Mouse (Mus musculus) hindbrain, embryonic 11.5 days (tissue): ENCODE results near the gene Myo18b. TPM values are rescaled to one million over a fixed set of nuclear protein-coding genes. Genes with fewer than 3 reads are reported as not detected.

ENCODE experiments used
- ATAC-seq: fragments of 200-750 bp; cut with Nextera tagmentation; 2 replicates; pipeline ENCODE4 v1.8.0; 2017; ENCODE audit warnings: mild to moderate bottlenecking, moderate TSS enrichment, moderate library complexity; ENCODE audit not compliant: low FRiP score
- DNase-seq: peaks from one replicate; pipeline ENCODE4 v3.0.0-alpha.2; 2015; ENCODE audit warnings: low spot score
- H3K27ac ChIP-seq: fragments of 300-500 bp; sonication (generic); 2 replicates; pipeline ENCODE4 v1.5.1; 2014; ENCODE audit warnings: mild to moderate bottlenecking, low read depth, low read length
- H3K27me3 ChIP-seq: fragments of 300-500 bp; sonication (generic); 2 replicates; pipeline ENCODE4 v1.6.1; 2014; ENCODE audit warnings: mild to moderate bottlenecking, low read length, moderate library complexity, mixed read lengths; ENCODE audit not compliant: control insufficient read depth, insufficient read depth
- H3K36me3 ChIP-seq: fragments of 300-500 bp; sonication (generic); 2 replicates; pipeline ENCODE4 v1.6.1; 2014; ENCODE audit warnings: mild to moderate bottlenecking, low read length, moderate library complexity, mixed read lengths; ENCODE audit not compliant: control insufficient read depth, insufficient read depth
- H3K4me1 ChIP-seq: fragments of 300-500 bp; sonication (generic); replicated peaks from 2 replicates; pipeline ENCODE4 v1.6.1; 2014; ENCODE audit warnings: low read length, mixed read lengths; ENCODE audit not compliant: control insufficient read depth, insufficient read depth
- H3K4me2 ChIP-seq: fragments of 300-500 bp; sonication (generic); replicated peaks from 2 replicates; pipeline ENCODE4 v1.6.1; 2014; ENCODE audit warnings: mild to moderate bottlenecking, low read depth, low read length
- H3K4me3 ChIP-seq: fragments of 300-500 bp; sonication (generic); 2 replicates; pipeline ENCODE4 v1.5.1; 2014; ENCODE audit warnings: low read depth, low read length
- H3K9ac ChIP-seq: fragments of 300-500 bp; sonication (generic); 2 replicates; pipeline ENCODE4 v1.6.1; 2014; ENCODE audit warnings: low read depth, low read length
- H3K9me3 ChIP-seq: fragments of 300-500 bp; sonication (generic); 2 replicates; pipeline ENCODE4 v1.6.1; 2016; ENCODE audit warnings: low read length; ENCODE audit not compliant: control insufficient read depth
- WGBS: fragments of 180-500 bp; shearing (Covaris S2); extraction: QIAGEN DNeasy Blood & Tissue Kit; methylation state at CpG from one replicate; pipeline ENCODE4 v1.1.7; 2014; 5-methylcytosine and 5-hydroxymethylcytosine counted together
- polyA plus RNA-seq: library from polyadenylated mRNA; unstranded; fragments of >200 nt; fragmentation: Nextera tagmentation; extraction: Ambion mirVana; gene quantifications from 2 replicates; pipeline ENCODE4 v1.2.1, GENCODE M21; 2014

Myo18b gene
- 0.60 and 0.68 TPM in 2 replicates for polyA plus RNA-seq

DNA sequence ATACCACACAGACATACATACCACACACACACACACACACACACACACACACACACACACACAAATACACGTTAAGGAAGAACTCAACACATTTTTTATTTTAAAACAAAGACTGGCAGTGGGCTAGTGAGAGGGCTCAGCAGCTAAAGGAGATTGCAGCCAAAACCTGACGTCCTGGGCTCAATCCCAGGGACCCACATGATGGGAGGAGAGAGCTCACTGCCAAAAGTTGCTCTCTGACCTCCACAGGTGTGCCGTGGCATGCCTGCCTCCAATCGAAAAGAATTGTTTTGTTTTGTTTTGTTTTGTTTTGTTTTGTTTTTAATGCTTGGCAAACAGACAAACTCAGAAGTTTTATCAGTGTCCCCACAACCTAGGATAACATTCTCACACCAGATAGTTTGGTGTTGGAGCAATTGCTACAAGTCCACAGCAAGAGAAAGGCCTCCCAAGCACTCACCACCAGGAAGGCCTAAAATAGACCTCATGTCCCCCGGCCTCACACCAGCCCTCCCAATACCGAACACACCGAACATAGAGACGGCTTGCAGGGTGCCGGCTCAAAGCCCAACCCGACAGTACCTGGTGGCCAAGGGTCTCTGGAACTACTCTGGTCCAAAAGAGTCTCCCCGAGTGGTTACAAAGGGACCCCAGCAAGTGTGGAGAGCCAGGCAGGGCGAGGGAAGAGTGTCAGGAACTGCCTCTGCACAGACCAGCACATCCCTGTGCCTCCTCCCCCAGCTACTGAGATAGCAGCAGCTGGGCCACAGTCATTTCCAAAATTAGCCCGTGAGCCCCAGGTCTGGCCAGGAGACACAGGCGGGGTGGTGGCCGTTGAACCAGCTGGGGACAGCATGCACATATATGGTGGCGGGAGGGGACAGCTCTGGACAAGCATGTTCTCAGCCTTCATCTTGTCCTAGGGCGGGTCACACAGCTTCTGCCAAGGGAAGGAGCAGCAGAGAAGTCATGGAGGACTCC is at the start of gene Myo18b:
TSS of gene Myo18b (minus strand) at position 689 of the 981 bp plus-strand sequence.
- no peak within 1 kb of the TSS for H3K4me2 ChIP-seq
- DNase-seq (no peak), ATAC-seq (no peak)
- no peaks in the 10 kb centered on the region for H3K9me3 ChIP-seq
- no peak within 1 kb of the TSS for H3K27ac ChIP-seq
- H3K9ac ChIP-seq: no peak within 1 kb of the TSS
- no peak within 1 kb of the TSS for H3K4me3 ChIP-seq
- no peaks in the 10 kb centered on the region for H3K36me3 ChIP-seq
- no peaks in the 10 kb centered on the region for H3K27me3 ChIP-seq
- H3K4me1 ChIP-seq: no peaks in the 10 kb centered on the region
- WGBS: 77% methylated on average over 17 of the region's 17 CpGs

DNA sequence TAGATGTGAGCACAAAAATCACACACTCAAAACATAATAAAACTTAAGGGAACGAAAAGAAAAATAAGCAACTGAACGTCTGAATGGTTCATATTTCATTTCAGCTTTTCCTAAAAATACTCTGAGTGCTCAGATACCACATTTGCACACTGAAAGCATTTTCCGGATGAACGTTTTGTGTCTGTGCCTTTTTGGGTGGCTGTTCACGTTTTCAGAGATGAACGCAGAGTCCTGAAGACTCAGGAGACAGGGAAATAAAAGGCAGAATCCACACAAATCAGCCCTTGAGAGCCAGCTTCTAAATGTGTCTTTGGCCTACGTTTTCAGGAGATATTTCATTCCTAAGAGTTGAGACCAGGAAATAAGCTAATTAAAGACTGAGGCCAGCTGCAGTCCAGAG is 49.8 kb upstream of the Myo18b start:
- Histone ChIP-seq H3K9me3 (no peaks in the 10 kb centered on the region), H3K9ac (no peak overlapping the region), H3K4me3 (no peak overlapping the region), H3K36me3 (no peaks in the 10 kb centered on the region), H3K4me1 (no peaks in the 10 kb centered on the region), H3K4me2 (no peak overlapping the region), H3K27me3 (no peaks in the 10 kb centered on the region), H3K27ac (no peak overlapping the region)
- no peak for DNase-seq
- 82% methylated on average over 7 of the region's 7 CpGs for WGBS
- no peak for ATAC-seq

DNA sequence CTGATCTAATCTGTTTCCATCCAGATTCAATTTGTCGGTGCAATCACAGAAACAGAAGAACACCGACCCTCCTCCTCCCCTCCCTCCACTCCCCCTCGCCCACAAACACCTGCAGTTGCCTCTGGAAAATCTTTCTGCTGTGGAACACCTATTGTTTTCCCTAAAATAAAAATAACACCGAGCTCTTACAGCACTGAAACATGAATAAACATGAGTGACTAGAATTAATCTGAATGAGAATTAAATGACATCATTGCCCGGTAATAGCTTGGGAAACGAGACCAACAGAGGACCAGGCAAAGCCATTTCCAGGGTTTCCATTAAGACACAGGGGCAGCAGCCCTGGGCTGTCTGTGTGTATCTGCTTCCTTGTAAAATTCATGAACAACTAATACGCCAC is 46.1 kb upstream of the Myo18b start:
- ATAC-seq: no peak
- no peaks in the 10 kb centered on the region for H3K27me3 ChIP-seq

DNA sequence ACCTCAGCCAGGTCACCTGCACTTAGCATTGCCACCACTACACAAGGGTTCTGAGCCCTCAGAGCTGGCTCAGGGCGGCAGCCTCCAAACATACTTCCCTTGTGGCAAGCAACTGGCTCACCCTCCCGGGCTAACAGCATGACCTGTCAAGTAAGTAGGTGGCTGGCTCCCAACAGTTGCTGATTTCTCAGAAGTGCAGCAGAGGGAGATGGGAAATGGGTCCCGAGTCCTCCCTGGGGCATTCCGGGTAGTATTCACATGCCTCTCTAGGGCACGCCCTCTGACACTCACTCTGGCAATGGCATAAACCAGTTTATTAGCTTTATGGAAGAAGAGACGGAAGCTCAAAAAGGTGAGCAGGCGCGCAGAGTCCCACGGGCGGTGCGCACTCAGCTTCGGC is 44.8 kb upstream of the Myo18b start:
- DNase-seq (no peak), ATAC-seq (no peak)

More for the DNA sequence above, 46.1 kb upstream of the Myo18b start:
- WGBS: 60% methylated on average over 7 of the region's 7 CpGs
- no peaks in the 10 kb centered on the region for H3K9me3 ChIP-seq
- DNase-seq: no peak
- no peaks in the 10 kb centered on the region for H3K4me1 ChIP-seq
- no peak overlapping the region for H3K4me3 ChIP-seq
- H3K27ac ChIP-seq: no peak overlapping the region
- H3K36me3 ChIP-seq: no peaks in the 10 kb centered on the region
- no peak overlapping the region for H3K9ac ChIP-seq
- no peak overlapping the region for H3K4me2 ChIP-seq

DNA sequence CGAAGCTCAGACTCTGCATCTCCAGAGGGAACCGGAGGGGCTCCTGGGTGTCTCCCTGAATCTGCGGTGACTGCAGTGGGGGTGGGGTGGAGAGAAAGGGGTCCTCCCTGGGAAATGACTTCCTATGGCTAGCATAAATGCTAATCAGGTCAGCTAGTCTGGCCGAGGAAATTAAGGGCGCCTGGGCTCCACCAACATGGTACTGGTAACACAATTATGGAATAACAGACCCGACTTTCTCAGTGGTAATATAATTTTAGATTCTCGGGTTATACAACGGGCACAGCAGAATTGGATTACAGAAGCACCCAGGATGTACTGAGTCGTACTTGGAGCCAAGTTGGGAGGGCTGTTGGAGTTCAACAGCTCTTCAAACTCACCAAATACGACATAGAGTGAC is 40.5 kb upstream of the Myo18b start:
- H3K36me3 ChIP-seq: no peaks in the 10 kb centered on the region
- 84% methylated on average over 10 of the region's 10 CpGs for WGBS

More for the DNA sequence above, 44.8 kb upstream of the Myo18b start:
- no peaks in the 10 kb centered on the region for H3K4me1 ChIP-seq
- WGBS: 93% methylated on average over 12 of the region's 12 CpGs
- H3K4me2 ChIP-seq: no peak overlapping the region
- H3K27me3 ChIP-seq: no peaks in the 10 kb centered on the region
- no peak overlapping the region for H3K4me3 ChIP-seq
- no peaks in the 10 kb centered on the region for H3K9me3 ChIP-seq
- no peak overlapping the region for H3K27ac ChIP-seq
- no peaks in the 10 kb centered on the region for H3K36me3 ChIP-seq
- no peak overlapping the region for H3K9ac ChIP-seq

DNA sequence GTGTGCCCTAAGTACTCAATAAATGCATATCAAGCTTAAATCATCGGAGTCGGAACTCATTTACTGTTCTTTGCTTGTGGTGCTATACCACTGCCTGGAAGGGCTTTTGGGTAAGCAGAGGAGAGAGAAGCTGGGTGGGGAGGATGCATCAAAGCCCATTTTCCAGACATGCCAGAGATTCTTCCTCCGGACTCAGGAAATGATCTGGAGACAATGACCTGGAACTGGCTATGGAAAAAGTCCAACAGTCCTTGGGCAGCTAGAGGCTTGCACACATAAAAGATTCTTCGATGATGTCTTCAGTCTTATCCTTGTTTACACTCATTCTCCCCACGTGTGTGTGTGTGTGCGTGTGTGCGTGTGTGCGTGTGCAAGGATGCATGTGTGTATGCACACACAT is 39.3 kb upstream of the Myo18b start:
- Histone ChIP-seq H3K27ac (no peak overlapping the region), H3K9me3 (no peaks in the 10 kb centered on the region), H3K9ac (no peak overlapping the region), H3K36me3 (no peaks in the 10 kb centered on the region), H3K27me3 (no peaks in the 10 kb centered on the region), H3K4me1 (no peaks in the 10 kb centered on the region), H3K4me2 (no peak overlapping the region), H3K4me3 (no peak overlapping the region)
- WGBS: 94% methylated on average over 8 of the region's 8 CpGs
- ATAC-seq (no peak), DNase-seq (no peak)

More for the DNA sequence above, 40.5 kb upstream of the Myo18b start:
- DNase-seq (no peak), ATAC-seq (no peak)
- no peak overlapping the region for H3K4me2 ChIP-seq
- H3K4me3 ChIP-seq: no peak overlapping the region
- H3K27ac ChIP-seq: no peak overlapping the region
- H3K9me3 ChIP-seq: no peaks in the 10 kb centered on the region
- no peak overlapping the region for H3K9ac ChIP-seq
- no peaks in the 10 kb centered on the region for H3K27me3 ChIP-seq
- no peaks in the 10 kb centered on the region for H3K4me1 ChIP-seq

DNA sequence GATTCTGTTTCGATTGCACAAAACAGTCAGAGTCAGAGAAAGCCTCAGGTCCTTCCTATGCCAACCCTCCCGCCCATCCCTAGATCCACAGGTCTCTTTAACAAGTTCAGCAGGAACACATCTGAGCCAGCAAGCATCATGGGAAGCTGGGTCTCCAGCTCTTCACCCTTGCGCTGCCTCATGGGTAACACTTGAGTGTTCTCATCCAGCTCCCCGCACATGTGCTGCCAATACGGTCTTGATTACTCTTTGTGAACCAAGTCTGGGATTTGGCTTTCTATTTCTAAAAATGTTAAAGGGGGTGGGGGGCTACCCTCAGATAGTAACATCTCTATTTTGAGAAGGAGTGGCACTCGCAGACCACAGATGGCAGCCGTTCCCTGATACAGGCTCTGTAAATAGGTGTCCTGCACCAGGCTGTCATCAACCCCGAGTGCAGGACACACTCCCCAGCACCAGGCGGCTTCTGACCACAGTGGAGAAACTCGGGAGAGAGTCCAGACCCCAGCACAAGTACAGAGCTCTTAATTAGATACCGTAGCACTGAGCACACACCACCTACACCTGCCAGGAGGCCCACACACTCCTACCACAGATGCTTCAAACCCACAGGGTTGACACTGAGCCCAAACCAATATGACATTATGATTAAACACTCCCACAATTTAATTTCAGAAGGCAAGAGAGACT is 36.9 kb upstream of the Myo18b start:
- ATAC-seq: no peak
- 84% methylated on average over 11 of the region's 11 CpGs for WGBS
- Histone ChIP-seq H3K27ac (no peak overlapping the region), H3K9ac (no peak overlapping the region), H3K4me1 (no peaks in the 10 kb centered on the region), H3K4me3 (no peak overlapping the region), H3K9me3 (no peaks in the 10 kb centered on the region), H3K27me3 (no peaks in the 10 kb centered on the region), H3K36me3 (no peaks in the 10 kb centered on the region), H3K4me2 (no peak overlapping the region)
- DNase-seq: no peak

DNA sequence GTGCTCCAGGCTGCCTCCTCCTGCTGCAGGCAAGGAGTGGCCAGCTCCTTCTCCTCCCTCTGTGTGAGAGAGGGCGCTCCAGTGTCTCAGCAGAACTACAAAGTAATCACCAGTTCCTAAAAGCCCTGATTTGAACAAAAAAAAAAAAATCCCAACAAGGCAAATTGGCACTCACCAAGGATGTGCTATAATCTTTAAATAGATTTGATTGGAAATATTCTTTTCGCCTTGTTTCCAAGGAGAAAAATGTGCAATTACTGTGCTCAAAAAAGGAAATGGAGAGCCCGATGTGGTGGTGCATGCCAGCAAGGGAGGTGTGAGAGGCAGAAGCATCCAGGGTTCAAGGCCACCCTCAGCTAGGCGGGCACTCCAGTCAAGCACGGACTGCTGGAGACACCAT is 35.7 kb upstream of the Myo18b start:
- 89% methylated on average over 5 of the region's 5 CpGs for WGBS
- Histone ChIP-seq H3K9me3 (no peaks in the 10 kb centered on the region), H3K4me3 (no peak overlapping the region), H3K4me2 (no peak overlapping the region), H3K27ac (no peak overlapping the region), H3K9ac (no peak overlapping the region), H3K27me3 (no peaks in the 10 kb centered on the region), H3K4me1 (no peaks in the 10 kb centered on the region), H3K36me3 (no peaks in the 10 kb centered on the region)
- ATAC-seq: no peak
- no peak for DNase-seq
